Mouse (Mus musculus): ENCODE data around the gene Pparg.
A peak's percentile ranks its signal among the peaks of the same experiment; 100 is the strongest.

Pparg gene

DNA sequence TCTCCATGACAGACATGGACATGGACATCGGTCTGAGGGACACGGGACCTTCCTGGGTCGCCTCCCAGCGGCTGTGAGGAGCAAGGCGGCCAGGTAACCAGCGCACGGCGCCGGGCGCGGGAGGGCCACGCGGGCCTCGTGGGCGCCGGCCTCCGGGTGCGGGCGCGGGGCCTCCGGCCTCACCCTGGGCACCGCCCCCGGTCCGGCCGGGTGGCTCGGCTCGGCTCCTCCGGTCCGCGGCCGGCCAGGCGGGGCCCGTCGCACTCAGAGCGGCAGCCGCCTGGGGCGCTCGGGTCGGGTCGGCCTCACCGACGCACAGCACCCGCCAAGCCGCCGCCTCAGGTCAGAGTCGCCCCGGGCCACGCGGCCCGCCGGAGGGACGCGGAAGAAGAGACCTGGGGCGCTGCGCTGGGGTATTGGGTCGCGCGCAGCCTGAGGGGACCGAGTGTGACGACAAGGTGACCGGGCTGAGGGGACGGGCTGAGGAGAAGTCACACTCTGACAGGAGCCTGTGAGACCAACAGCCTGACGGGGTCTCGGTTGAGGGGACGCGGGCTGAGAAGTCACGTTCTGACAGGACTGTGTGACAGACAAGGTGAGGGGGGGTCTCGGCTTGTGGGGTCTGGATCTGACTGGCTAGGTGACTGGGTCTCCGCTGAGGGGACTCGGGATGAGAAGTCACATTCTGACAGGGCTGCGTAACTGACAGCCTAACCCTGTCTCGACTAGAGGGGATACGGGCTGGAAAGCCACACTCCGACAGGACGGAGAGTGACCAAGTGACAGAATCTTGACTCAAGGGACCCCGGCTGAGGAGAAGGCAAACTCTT lies at the start of gene Pparg:
Gene Pparg (plus strand): TSS at position 176 of the 830 bp plus-strand sequence.
- peak; percentile 32 for DNase-seq (ENCODE audit: low spot score)

GRCm38 (mm10) chr6:115312780-115313179 lies 48.0 kb upstream of the Pparg start:
- DNase-seq (ENCODE audit: low spot score) = no peak

DNA sequence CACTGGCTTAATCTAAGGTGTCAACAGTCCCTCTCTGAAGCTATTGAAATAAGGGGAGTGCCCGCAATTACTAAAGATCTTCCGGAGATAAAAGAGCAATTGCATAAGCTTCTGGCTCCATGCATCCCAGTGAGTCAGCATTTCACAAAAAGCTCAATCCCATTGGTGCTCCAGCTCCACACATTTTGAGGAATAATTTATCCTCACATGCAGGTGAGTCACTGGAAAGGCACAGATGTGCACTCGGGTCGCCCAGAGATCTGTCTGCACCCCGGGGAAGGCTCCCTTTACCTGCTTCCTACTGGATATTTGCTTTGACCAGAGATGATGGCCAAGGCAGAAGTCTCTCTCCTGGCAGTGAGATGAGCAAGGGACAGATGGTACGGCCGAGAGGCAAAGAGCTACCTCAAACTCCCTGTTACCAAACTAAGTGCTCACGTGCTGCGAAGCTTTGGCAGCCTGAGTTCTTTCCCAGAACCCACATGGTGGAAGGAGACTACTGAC lies 47.5 kb upstream of the Pparg start:
- peak; percentile 21 for DNase-seq (ENCODE audit: low spot score)

DNA sequence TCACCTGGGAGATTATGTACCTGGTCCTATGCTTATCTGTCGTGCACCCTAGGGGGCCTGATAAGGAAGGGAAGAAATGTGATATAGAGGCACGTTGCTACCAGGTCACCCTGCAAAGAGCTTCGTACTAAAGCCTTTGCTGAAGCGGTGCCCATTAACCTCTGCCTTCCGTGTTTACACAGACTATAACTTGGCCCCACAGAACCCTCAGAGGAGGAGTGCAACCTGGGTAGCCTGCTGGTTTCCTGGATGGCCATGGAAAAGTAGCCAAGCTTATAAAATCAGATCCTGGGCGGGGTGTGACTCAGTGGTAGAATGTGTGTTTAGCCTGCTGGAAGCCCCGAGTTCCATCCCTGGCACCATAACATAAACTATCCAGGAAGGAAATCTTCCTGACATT lies 46.8 kb upstream of the Pparg start:
- DNase-seq (ENCODE audit: low spot score) = no peak

- DNase-seq (ENCODE audit: low spot score) = no peak
Observed at GRCm38 (mm10) chr6:115315770-115316169, 45.0 kb upstream of the Pparg start.

GRCm38 (mm10) chr6:115316811-115317221 lies 43.9 kb upstream of the Pparg start:
- peak; percentile 37 for DNase-seq (ENCODE audit: low spot score)

GRCm38 (mm10) chr6:115318811-115319210 lies 41.9 kb upstream of the Pparg start:
- DNase-seq (ENCODE audit: low spot score) = peak; percentile 20

- no peak for DNase-seq (ENCODE audit: low spot score)
Observed at GRCm38 (mm10) chr6:115319686-115320085, 41.1 kb upstream of the Pparg start.

DNA sequence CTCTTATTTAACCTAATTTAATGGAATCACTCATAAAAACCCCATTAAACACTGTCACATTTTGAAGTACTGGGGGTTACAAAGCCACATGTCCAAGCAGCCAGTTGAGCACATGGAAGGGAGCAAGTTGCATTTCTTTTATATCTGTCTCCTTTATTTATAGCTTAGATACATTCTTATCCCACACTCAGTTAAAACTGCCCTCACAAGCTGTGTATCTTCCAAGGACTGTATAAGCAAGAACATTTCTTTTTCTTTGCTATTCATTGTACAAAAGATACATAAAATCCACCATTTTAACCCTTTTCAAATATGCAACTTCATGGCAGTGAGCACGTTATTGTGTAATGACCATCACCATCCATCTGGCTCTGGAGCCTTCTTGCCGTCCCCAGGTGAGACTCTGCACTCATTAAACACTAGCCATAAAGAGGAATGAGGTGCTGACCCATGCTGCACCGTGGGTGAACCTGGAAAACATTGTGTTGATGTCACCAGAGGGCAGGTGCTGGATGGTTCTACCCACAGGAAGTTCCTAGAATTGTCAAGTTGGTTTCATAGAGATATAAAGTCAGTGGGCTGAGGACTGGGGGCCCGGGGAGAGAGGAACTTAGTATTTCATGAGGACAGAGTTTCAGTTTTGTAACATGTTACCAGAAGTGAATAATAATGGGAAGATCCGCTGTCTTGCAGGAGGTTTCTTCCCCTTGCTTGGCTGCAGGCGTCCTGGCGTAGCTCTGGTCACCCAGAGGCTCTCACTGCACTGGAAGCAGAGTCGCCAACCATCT lies 39.6 kb upstream of the Pparg start:
- peak; percentile 15 for DNase-seq (ENCODE audit: low spot score)

DNA sequence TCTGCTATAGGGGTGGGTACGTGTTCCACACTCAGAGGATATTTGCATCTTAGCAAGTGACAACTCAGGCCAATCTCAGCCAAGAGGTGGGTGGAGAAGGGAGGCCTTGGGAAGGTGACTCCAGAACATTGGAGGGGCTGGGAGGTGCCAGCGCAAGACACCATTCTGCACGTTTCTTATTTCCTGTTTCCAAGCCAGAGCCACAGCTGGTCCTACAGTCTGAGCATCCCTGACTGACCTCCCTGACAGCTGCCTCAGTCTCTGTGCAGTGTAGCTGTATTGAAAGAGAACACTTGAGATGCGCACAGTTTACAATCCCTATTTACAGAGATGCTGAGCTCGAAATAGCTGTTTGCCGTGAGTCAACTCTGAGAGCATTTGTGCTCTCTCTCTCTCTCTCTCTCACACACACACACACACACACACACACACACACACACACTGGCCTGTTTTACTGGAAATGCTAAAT lies 38.8 kb upstream of the Pparg start:
- DNase-seq (ENCODE audit: low spot score) = no peak

DNA sequence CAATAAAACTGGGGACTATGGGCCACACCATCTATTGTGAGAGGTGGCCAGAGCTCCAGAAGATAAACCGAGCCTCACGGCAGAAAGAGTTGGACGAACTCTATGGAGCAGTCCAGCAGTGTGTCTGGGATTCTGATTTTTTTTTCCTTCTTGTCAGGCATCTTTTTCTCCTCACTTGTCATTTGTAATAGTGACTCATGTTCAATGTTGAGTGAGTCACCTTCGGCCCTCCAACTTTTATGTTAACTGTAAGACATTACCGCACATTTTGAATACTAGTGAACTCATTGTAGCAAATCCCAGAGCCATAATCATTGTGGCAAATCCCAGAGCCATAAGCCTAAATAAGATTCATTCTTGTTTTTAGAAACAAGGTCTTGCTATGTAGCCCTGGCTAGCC lies 37.8 kb upstream of the Pparg start:
- DNase-seq (ENCODE audit: low spot score) = no peak

DNA sequence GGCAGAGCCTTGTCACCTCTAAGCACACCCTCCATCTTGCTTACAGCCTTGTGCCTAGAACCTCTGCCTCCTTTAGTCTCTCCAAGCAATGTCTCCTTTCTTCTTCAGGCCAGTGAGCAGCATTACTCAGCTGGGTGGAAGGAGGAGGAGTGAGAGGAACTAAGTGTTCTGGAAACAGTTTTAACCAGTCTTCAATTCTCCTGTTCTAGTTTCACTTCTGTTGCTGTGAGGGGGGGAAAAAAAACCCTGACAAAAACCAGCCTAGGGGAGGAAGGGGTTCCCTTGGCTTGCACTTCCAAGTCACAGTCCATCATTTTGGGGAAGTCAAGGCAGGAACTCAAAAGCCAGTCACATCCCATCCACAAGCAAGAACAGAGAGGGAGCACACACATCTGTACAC lies 29.8 kb upstream of the Pparg start:
- DNase-seq (ENCODE audit: low spot score) = no peak

- DNase-seq (ENCODE audit: low spot score) = no peak
Observed at GRCm38 (mm10) chr6:115333099-115333694, 27.6 kb upstream of the Pparg start.

- no peak for DNase-seq (ENCODE audit: low spot score)
Observed at GRCm38 (mm10) chr6:115335536-115335935, 25.2 kb upstream of the Pparg start.

DNA sequence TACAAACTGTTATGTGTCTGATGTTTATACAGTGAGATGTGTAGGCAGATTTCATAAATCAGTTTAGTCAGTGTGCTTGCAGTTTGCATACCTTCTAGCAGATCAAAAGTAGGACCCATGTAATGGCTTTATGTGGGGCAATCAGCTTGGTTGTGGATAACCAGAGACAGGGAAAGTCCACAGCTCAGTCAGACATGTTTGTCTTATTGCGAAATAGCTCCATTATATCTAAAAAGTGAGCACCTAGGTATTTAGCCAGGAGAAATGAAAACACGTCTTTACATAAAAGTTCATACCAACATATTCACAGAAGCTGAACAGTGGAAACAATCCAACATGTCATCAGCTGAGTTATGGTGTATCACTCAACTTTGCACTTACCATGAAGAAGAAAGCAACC lies 20.7 kb upstream of the Pparg start:
- DNase-seq (ENCODE audit: low spot score) = no peak

GRCm38 (mm10) chr6:115343096-115343495 lies 17.7 kb upstream of the Pparg start:
- DNase-seq (ENCODE audit: low spot score) = no peak

- DNase-seq (ENCODE audit: low spot score) = no peak
Observed at GRCm38 (mm10) chr6:115343570-115343969, 17.2 kb upstream of the Pparg start.

DNA sequence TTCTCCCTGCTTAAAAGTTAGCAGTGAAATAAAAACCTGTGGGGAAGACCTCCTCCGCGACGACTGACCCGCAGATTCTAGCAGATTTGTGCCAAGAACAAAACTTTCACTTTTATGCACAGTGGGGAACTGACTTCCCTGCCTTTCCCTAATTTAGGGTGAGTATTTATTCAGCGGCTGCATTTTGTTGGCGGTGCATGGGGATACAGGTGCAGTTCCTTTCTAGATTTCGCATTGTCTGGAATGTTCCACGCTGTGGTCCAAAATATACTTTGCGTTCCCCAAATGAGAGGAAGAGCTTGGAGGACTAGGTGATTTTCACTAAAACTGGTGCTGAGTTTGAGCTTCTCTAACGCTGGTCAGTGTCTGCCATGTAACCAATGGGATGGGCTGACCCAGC lies 16.6 kb upstream of the Pparg start:
- DNase-seq (ENCODE audit: low spot score) = no peak

- DNase-seq (ENCODE audit: low spot score) = no peak
Observed at GRCm38 (mm10) chr6:115344513-115344912, 16.2 kb upstream of the Pparg start.

DNA sequence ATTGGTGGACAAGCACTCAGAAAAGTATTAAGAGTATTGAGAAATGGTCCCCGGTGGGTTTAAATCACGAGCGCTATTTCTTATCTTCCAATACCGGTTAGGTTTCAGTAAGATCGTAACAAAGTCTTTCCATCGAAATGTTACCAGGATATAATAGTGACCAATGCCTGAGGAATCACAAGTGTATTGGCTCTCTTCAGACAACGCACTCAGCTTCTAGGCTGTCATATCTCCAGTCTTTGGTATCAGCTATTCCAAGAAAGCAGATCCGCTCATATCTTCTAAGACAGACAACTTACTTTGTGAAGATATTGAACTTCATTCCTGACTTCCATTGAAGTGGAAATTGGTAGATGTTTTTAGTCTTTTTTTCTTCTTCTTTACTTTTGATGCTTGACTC lies 15.7 kb upstream of the Pparg start:
- DNase-seq (ENCODE audit: low spot score) = no peak

DNA sequence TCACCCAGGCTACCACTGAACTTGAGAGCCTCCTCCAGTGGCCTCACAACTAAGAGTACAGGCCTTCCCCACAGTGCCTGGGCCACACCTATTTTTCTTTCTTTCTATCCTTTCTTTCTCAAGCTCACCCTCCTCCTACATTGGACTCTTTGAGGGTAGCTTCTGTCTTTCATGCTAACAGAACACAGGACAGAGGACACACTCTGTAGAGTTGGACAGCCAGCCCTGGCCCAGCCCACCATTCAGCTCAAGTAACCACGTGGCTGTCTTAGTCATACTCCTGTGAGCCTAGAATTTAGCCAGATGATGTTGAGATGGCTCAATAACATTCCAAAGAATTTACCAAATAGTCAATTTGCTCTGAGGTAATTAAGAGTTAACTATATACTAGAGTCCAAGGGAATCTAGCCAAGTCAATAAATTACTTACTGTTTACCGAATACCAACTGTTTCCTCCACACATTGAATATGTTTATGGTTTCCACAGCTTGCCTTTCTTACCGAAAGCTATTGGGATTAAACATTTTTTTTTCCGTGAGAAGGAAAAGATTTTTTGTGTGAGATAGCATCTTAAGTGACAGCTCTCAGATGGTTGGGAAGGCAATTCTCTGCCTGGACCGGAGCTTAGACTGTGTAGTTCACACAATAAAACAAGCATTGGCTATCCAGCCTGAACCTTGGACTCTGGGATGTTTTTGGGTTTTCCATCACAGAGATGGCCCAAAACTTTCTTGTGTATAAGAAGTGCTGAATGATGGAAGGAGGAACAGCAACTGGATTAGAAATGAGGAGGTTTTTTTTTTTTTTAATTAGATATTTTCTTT lies 10.9 kb upstream of the Pparg start:
- DNase-seq (ENCODE audit: low spot score) = no peak
